Mouse (Mus musculus): ENCODE results near the gene Gpi1. TPM values are rescaled to one million over a fixed set of nuclear protein-coding genes. Genes with fewer than 3 reads are reported as not detected.

Gene Gpi1
- polyA plus RNA-seq, 1 experiment from 2014 or later = 377 TPM

- no peaks in the 10 kb centered on the region; the same call in 1 of the 2 replicates for H3K4me1 ChIP-seq (replicated peaks; ENCODE audit: control insufficient read depth, insufficient read depth, low read length)
- ATAC-seq (replicated peaks; ENCODE audit: low FRiP score) (no peak), DNase-seq (ENCODE audit: low spot score) (no peak)
- peaks cover 16% of the 10 kb centered on the region; the same call in 1 of the 2 replicates for H3K36me3 ChIP-seq (ENCODE audit: control insufficient read depth, insufficient read depth, low read length)
- no peaks in the 10 kb centered on the region for H3K9me3 ChIP-seq (ENCODE audit: control insufficient read depth, low read length)
- H3K4me2 ChIP-seq (ENCODE audit: low read depth, low read length, severe bottlenecking) = no peak overlapping the region
- no peak overlapping the region for H3K9ac ChIP-seq (ENCODE audit: low read length)
- 80% methylated on average over 3 of the region's 3 CpGs for WGBS
- no peak overlapping the region for H3K27ac ChIP-seq (ENCODE audit: low read depth, low read length)
- no peak overlapping the region for H3K4me3 ChIP-seq (ENCODE audit: low read depth, low read length)
- no peaks in the 10 kb centered on the region for H3K27me3 ChIP-seq (ENCODE audit: control insufficient read depth, insufficient read depth, low read length)
Observed at GRCm38 (mm10) chr7:34165999-34166398, 64.1 kb downstream of the Gpi1 start.

- H3K4me2 ChIP-seq (ENCODE audit: low read depth, low read length, severe bottlenecking) = no peak overlapping the region
- H3K9ac ChIP-seq (ENCODE audit: low read length) = no peak overlapping the region
- no peaks in the 10 kb centered on the region for H3K27me3 ChIP-seq (ENCODE audit: control insufficient read depth, insufficient read depth, low read length)
- ATAC-seq (replicated peaks; ENCODE audit: low FRiP score) (no peak), DNase-seq (ENCODE audit: low spot score) (no peak)
- no peak overlapping the region for H3K27ac ChIP-seq (ENCODE audit: low read depth, low read length)
- H3K4me3 ChIP-seq (ENCODE audit: low read depth, low read length) = no peak overlapping the region
- WGBS = 93% methylated on average over 7 of the region's 7 CpGs
- peaks cover 22% of the 10 kb centered on the region; the same call in 1 of the 2 replicates for H3K36me3 ChIP-seq (ENCODE audit: control insufficient read depth, insufficient read depth, low read length)
- H3K4me1 ChIP-seq (replicated peaks; ENCODE audit: control insufficient read depth, insufficient read depth, low read length) = no peaks in the 10 kb centered on the region; the same call in 1 of the 2 replicates
- no peaks in the 10 kb centered on the region for H3K9me3 ChIP-seq (ENCODE audit: control insufficient read depth, low read length)
Observed at GRCm38 (mm10) chr7:34164671-34165070, 65.5 kb downstream of the Gpi1 start.

GRCm38 (mm10) chr7:34159167-34159566, 71.0 kb downstream of the Gpi1 start:
- Histone ChIP-seq H3K27ac (ENCODE audit: low read depth, low read length) (no peak overlapping the region), H3K36me3 (ENCODE audit: control insufficient read depth, insufficient read depth, low read length) (peaks cover 44% of the 10 kb centered on the region; the same call in 1 of the 2 replicates), H3K9me3 (ENCODE audit: control insufficient read depth, low read length) (no peaks in the 10 kb centered on the region), H3K4me2 (ENCODE audit: low read depth, low read length, severe bottlenecking) (no peak overlapping the region), H3K4me3 (ENCODE audit: low read depth, low read length) (no peak overlapping the region), H3K4me1 (replicated peaks; ENCODE audit: control insufficient read depth, insufficient read depth, low read length) (no peaks in the 10 kb centered on the region), H3K9ac (ENCODE audit: low read length) (no peak overlapping the region), H3K27me3 (ENCODE audit: control insufficient read depth, insufficient read depth, low read length) (no peaks in the 10 kb centered on the region)
- ATAC-seq (replicated peaks; ENCODE audit: low FRiP score) (no peak), DNase-seq (ENCODE audit: low spot score) (no peak)
- WGBS = 92% methylated on average over 3 of the region's 3 CpGs

- Histone ChIP-seq H3K9me3 (ENCODE audit: control insufficient read depth, low read length) (no peaks in the 10 kb centered on the region), H3K9ac (ENCODE audit: low read length) (no peak overlapping the region), H3K4me1 (replicated peaks; ENCODE audit: control insufficient read depth, insufficient read depth, low read length) (no peaks in the 10 kb centered on the region), H3K4me2 (ENCODE audit: low read depth, low read length, severe bottlenecking) (no peak overlapping the region), H3K27me3 (ENCODE audit: control insufficient read depth, insufficient read depth, low read length) (no peaks in the 10 kb centered on the region), H3K4me3 (ENCODE audit: low read depth, low read length) (no peak overlapping the region), H3K36me3 (ENCODE audit: control insufficient read depth, insufficient read depth, low read length) (peaks cover 44% of the 10 kb centered on the region; the same call in 1 of the 2 replicates), H3K27ac (ENCODE audit: low read depth, low read length) (no peak overlapping the region)
- DNase-seq (ENCODE audit: low spot score) (peak; percentile 13), ATAC-seq (replicated peaks; ENCODE audit: low FRiP score) (no peak)
- WGBS = 97% methylated on average over 3 of the region's 3 CpGs
Observed at GRCm38 (mm10) chr7:34157994-34158393, 72.1 kb downstream of the Gpi1 start.

Other genes starting within 250 kb of the Gpi1 start
- not detected in 2 replicates for gene Scgb2b27, start 216.4 kb downstream of the Gpi1 start, polyA plus RNA-seq (2014; fragmentation: Nextera tagmentation; extraction: Ambion mirVana)
- gene Scgb1b27, start 208.9 kb downstream of the Gpi1 start, polyA plus RNA-seq (2014; fragmentation: Nextera tagmentation; extraction: Ambion mirVana) = not detected in 2 replicates
- gene Scgb1b30, start 134.9 kb downstream of the Gpi1 start, polyA plus RNA-seq (2014; fragmentation: Nextera tagmentation; extraction: Ambion mirVana) = not detected in 2 replicates
- gene Wtip, start 97.1 kb downstream of the Gpi1 start, polyA plus RNA-seq (2014; fragmentation: Nextera tagmentation; extraction: Ambion mirVana) = 3.9 and 5.7 TPM in 2 replicates
- 270 and 276 TPM in 2 replicates for gene Uba2, start 60.7 kb downstream of the Gpi1 start, polyA plus RNA-seq (2014; fragmentation: Nextera tagmentation; extraction: Ambion mirVana)
- gene Pdcd2l, start 33.7 kb downstream of the Gpi1 start, polyA plus RNA-seq (2014; fragmentation: Nextera tagmentation; extraction: Ambion mirVana) = 62.3 and 66.5 TPM in 2 replicates
- gene Gm6096, start 20.7 kb upstream of the Gpi1 start, polyA plus RNA-seq (2014; fragmentation: Nextera tagmentation; extraction: Ambion mirVana) = 0.60 TPM in 1 of 2 replicates, not detected in the other
- 27.4 and 32.7 TPM in 2 replicates for gene 4931406P16Rik, start 83.2 kb upstream of the Gpi1 start, polyA plus RNA-seq (2014; fragmentation: Nextera tagmentation; extraction: Ambion mirVana)
- gene Lsm14a, start 163.0 kb upstream of the Gpi1 start, polyA plus RNA-seq (2014; fragmentation: Nextera tagmentation; extraction: Ambion mirVana) = 66.8 and 69.1 TPM in 2 replicates

Measured in forebrain, embryonic 11.5 days (tissue).